Mouse (Mus musculus): ENCODE data around the gene Rxfp2. TPM values are rescaled to one million over a fixed set of nuclear protein-coding genes. Genes with fewer than 3 reads are reported as not detected.

The Rxfp2 gene
- polyA plus RNA-seq, 1 experiment from 2014 or later, result 0.70 TPM

GRCm38 (mm10) chr5:150026509-150027087 lies 8.1 kb downstream of the Rxfp2 start:
- Histone ChIP-seq H3K27me3 (ENCODE audit: control insufficient read depth, insufficient read depth, low read depth, low read length) (no peaks in the 10 kb centered on the region), H3K9ac (ENCODE audit: low read length) (no peak overlapping the region), H3K36me3 (ENCODE audit: control insufficient read depth, insufficient read depth, low read length) (no peaks in the 10 kb centered on the region), H3K4me2 (ENCODE audit: low read depth, low read length) (no peak overlapping the region), H3K4me3 (ENCODE audit: low read length) (no peak overlapping the region), H3K27ac (ENCODE audit: low read length) (no peak overlapping the region), H3K9me3 (ENCODE audit: control insufficient read depth, low read length) (peaks cover 5% of the 10 kb centered on the region; the same call in 1 of the 2 replicates), H3K4me1 (replicated peaks; ENCODE audit: control insufficient read depth, insufficient read depth, low read length) (no peaks in the 10 kb centered on the region)
- WGBS, result 57% methylated on average over 12 of the region's 12 CpGs
- ATAC-seq (ENCODE audit: low read depth), result no peak; the same call in 1 of the 2 replicates

- Histone ChIP-seq H3K4me1 (replicated peaks; ENCODE audit: control insufficient read depth, insufficient read depth, low read length) (no peaks in the 10 kb centered on the region), H3K4me3 (ENCODE audit: low read length) (no peak overlapping the region), H3K9me3 (ENCODE audit: control insufficient read depth, low read length) (no peaks in the 10 kb centered on the region), H3K36me3 (ENCODE audit: control insufficient read depth, insufficient read depth, low read length) (no peaks in the 10 kb centered on the region), H3K4me2 (ENCODE audit: low read depth, low read length) (no peak overlapping the region), H3K27me3 (ENCODE audit: control insufficient read depth, insufficient read depth, low read depth, low read length) (no peaks in the 10 kb centered on the region), H3K27ac (ENCODE audit: low read length) (no peak overlapping the region), H3K9ac (ENCODE audit: low read length) (no peak overlapping the region)
- WGBS, result 29% methylated on average over 6 of the region's 6 CpGs
- ATAC-seq (ENCODE audit: low read depth), result no peak
Measured at GRCm38 (mm10) chr5:150031201-150031600, 12.7 kb downstream of the Rxfp2 start.

- WGBS, result 47% methylated on average over 3 of the region's 3 CpGs
- no peak overlapping the region for H3K4me2 ChIP-seq (ENCODE audit: low read depth, low read length)
- no peak overlapping the region for H3K27ac ChIP-seq (ENCODE audit: low read length)
- no peaks in the 10 kb centered on the region for H3K9me3 ChIP-seq (ENCODE audit: control insufficient read depth, low read length)
- H3K36me3 ChIP-seq (ENCODE audit: control insufficient read depth, insufficient read depth, low read length), result no peaks in the 10 kb centered on the region
- H3K4me3 ChIP-seq (ENCODE audit: low read length), result no peak overlapping the region
- no peak for ATAC-seq (ENCODE audit: low read depth)
- no peaks in the 10 kb centered on the region for H3K4me1 ChIP-seq (replicated peaks; ENCODE audit: control insufficient read depth, insufficient read depth, low read length)
- H3K9ac ChIP-seq (ENCODE audit: low read length), result no peak overlapping the region
- no peaks in the 10 kb centered on the region for H3K27me3 ChIP-seq (ENCODE audit: control insufficient read depth, insufficient read depth, low read depth, low read length)
Measured at GRCm38 (mm10) chr5:150031634-150032033, 13.2 kb downstream of the Rxfp2 start.

- H3K4me3 ChIP-seq (ENCODE audit: low read length), result no peak overlapping the region
- no peak overlapping the region for H3K4me2 ChIP-seq (ENCODE audit: low read depth, low read length)
- H3K9ac ChIP-seq (ENCODE audit: low read length), result no peak overlapping the region
- peak; percentile 28; the same call in 1 of the 2 replicates for ATAC-seq (ENCODE audit: low read depth)
- no peaks in the 10 kb centered on the region for H3K36me3 ChIP-seq (ENCODE audit: control insufficient read depth, insufficient read depth, low read length)
- no peaks in the 10 kb centered on the region for H3K27me3 ChIP-seq (ENCODE audit: control insufficient read depth, insufficient read depth, low read depth, low read length)
- H3K4me1 ChIP-seq (replicated peaks; ENCODE audit: control insufficient read depth, insufficient read depth, low read length), result no peaks in the 10 kb centered on the region
- 33% methylated on average over 3 of the region's 3 CpGs for WGBS
- H3K27ac ChIP-seq (ENCODE audit: low read length), result no peak overlapping the region
- no peaks in the 10 kb centered on the region for H3K9me3 ChIP-seq (ENCODE audit: control insufficient read depth, low read length)
Measured at GRCm38 (mm10) chr5:150032075-150032492, 13.6 kb downstream of the Rxfp2 start.

GRCm38 (mm10) chr5:150036286-150036685 lies 17.8 kb downstream of the Rxfp2 start:
- Histone ChIP-seq H3K9ac (ENCODE audit: low read length) (no peak overlapping the region), H3K4me2 (ENCODE audit: low read depth, low read length) (no peak overlapping the region), H3K36me3 (ENCODE audit: control insufficient read depth, insufficient read depth, low read length) (no peaks in the 10 kb centered on the region), H3K4me3 (ENCODE audit: low read length) (no peak overlapping the region), H3K27ac (ENCODE audit: low read length) (no peak overlapping the region), H3K9me3 (ENCODE audit: control insufficient read depth, low read length) (no peaks in the 10 kb centered on the region), H3K27me3 (ENCODE audit: control insufficient read depth, insufficient read depth, low read depth, low read length) (no peaks in the 10 kb centered on the region), H3K4me1 (replicated peaks; ENCODE audit: control insufficient read depth, insufficient read depth, low read length) (no peaks in the 10 kb centered on the region)
- WGBS, result 68% methylated on average over 8 of the region's 8 CpGs
- ATAC-seq (ENCODE audit: low read depth), result no peak

GRCm38 (mm10) chr5:150036918-150037317 lies 18.4 kb downstream of the Rxfp2 start:
- H3K4me1 ChIP-seq (replicated peaks; ENCODE audit: control insufficient read depth, insufficient read depth, low read length), result no peaks in the 10 kb centered on the region
- no peak overlapping the region for H3K9ac ChIP-seq (ENCODE audit: low read length)
- no peak overlapping the region for H3K4me2 ChIP-seq (ENCODE audit: low read depth, low read length)
- H3K4me3 ChIP-seq (ENCODE audit: low read length), result no peak overlapping the region
- 30% methylated on average over 4 of the region's 4 CpGs for WGBS
- H3K36me3 ChIP-seq (ENCODE audit: control insufficient read depth, insufficient read depth, low read length), result no peaks in the 10 kb centered on the region
- no peak for ATAC-seq (ENCODE audit: low read depth)
- no peak overlapping the region for H3K27ac ChIP-seq (ENCODE audit: low read length)
- H3K9me3 ChIP-seq (ENCODE audit: control insufficient read depth, low read length), result no peaks in the 10 kb centered on the region
- H3K27me3 ChIP-seq (ENCODE audit: control insufficient read depth, insufficient read depth, low read depth, low read length), result no peaks in the 10 kb centered on the region

GRCm38 (mm10) chr5:150044533-150044932 lies 26.1 kb downstream of the Rxfp2 start:
- Histone ChIP-seq H3K4me3 (ENCODE audit: low read length) (no peak overlapping the region), H3K4me1 (replicated peaks; ENCODE audit: control insufficient read depth, insufficient read depth, low read length) (no peaks in the 10 kb centered on the region), H3K9me3 (ENCODE audit: control insufficient read depth, low read length) (no peaks in the 10 kb centered on the region), H3K27ac (ENCODE audit: low read length) (no peak overlapping the region), H3K27me3 (ENCODE audit: control insufficient read depth, insufficient read depth, low read depth, low read length) (no peaks in the 10 kb centered on the region), H3K9ac (ENCODE audit: low read length) (no peak overlapping the region), H3K36me3 (ENCODE audit: control insufficient read depth, insufficient read depth, low read length) (no peaks in the 10 kb centered on the region), H3K4me2 (ENCODE audit: low read depth, low read length) (no peak overlapping the region)
- 75% methylated on average over 2 of the region's 2 CpGs for WGBS
- ATAC-seq (ENCODE audit: low read depth), result no peak

GRCm38 (mm10) chr5:150046438-150046837 lies 28.0 kb downstream of the Rxfp2 start:
- Histone ChIP-seq H3K4me3 (ENCODE audit: low read length) (no peak overlapping the region), H3K27me3 (ENCODE audit: control insufficient read depth, insufficient read depth, low read depth, low read length) (no peaks in the 10 kb centered on the region), H3K36me3 (ENCODE audit: control insufficient read depth, insufficient read depth, low read length) (no peaks in the 10 kb centered on the region), H3K9me3 (ENCODE audit: control insufficient read depth, low read length) (no peaks in the 10 kb centered on the region), H3K4me1 (replicated peaks; ENCODE audit: control insufficient read depth, insufficient read depth, low read length) (no peaks in the 10 kb centered on the region), H3K27ac (ENCODE audit: low read length) (no peak overlapping the region), H3K4me2 (ENCODE audit: low read depth, low read length) (no peak overlapping the region), H3K9ac (ENCODE audit: low read length) (no peak overlapping the region)
- ATAC-seq (ENCODE audit: low read depth), result no peak
- 64% methylated on average over 15 of the region's 15 CpGs for WGBS

- Histone ChIP-seq H3K36me3 (ENCODE audit: control insufficient read depth, insufficient read depth, low read length) (no peaks in the 10 kb centered on the region), H3K27ac (ENCODE audit: low read length) (no peak overlapping the region), H3K9ac (ENCODE audit: low read length) (no peak overlapping the region), H3K9me3 (ENCODE audit: control insufficient read depth, low read length) (no peaks in the 10 kb centered on the region), H3K4me2 (ENCODE audit: low read depth, low read length) (no peak overlapping the region), H3K27me3 (ENCODE audit: control insufficient read depth, insufficient read depth, low read depth, low read length) (no peaks in the 10 kb centered on the region), H3K4me1 (replicated peaks; ENCODE audit: control insufficient read depth, insufficient read depth, low read length) (no peaks in the 10 kb centered on the region), H3K4me3 (ENCODE audit: low read length) (no peak overlapping the region)
- 42% methylated on average over 7 of the region's 7 CpGs for WGBS
- ATAC-seq (ENCODE audit: low read depth), result no peak
Measured at GRCm38 (mm10) chr5:150049946-150050345, 31.5 kb downstream of the Rxfp2 start.

GRCm38 (mm10) chr5:150051828-150052227 lies 33.4 kb downstream of the Rxfp2 start:
- Histone ChIP-seq H3K9ac (ENCODE audit: low read length) (no peak overlapping the region), H3K36me3 (ENCODE audit: control insufficient read depth, insufficient read depth, low read length) (no peaks in the 10 kb centered on the region), H3K27ac (ENCODE audit: low read length) (no peak overlapping the region), H3K27me3 (ENCODE audit: control insufficient read depth, insufficient read depth, low read depth, low read length) (no peaks in the 10 kb centered on the region), H3K4me2 (ENCODE audit: low read depth, low read length) (no peak overlapping the region), H3K4me3 (ENCODE audit: low read length) (no peak overlapping the region), H3K4me1 (replicated peaks; ENCODE audit: control insufficient read depth, insufficient read depth, low read length) (no peaks in the 10 kb centered on the region), H3K9me3 (ENCODE audit: control insufficient read depth, low read length) (no peaks in the 10 kb centered on the region)
- 52% methylated on average over 5 of the region's 5 CpGs for WGBS
- no peak for ATAC-seq (ENCODE audit: low read depth)

All from lung, embryonic 16.5 days (tissue).